Mouse (Mus musculus): Measurements from ENCODE around the gene Rabggtb.
"Not testable (repeated sequence)": the region's sequence is repeated elsewhere in the genome, so short reads cannot be mapped to it uniquely, and the experiment has no call there.

Rabggtb gene

DNA sequence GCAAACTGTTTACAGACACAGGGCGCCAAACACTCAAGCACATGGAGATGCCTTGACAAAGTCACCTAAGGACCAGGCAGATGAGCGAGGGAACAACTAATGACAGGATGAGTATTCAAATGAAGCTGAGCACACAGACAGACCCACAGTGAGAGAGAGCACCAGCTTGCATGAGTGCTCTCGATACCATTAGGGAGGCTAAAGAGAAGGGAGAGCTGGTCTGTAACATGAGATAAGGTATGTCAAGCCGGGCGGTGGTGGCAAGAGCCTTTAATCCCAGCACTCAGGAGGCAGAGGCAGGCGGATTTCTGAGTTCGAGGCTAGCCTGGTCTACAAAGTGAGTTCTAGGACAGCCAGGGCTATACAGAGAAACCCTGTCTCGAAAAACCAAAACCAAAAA lies 52.4 kb downstream of the Rabggtb start:
- not testable (repeated sequence) for DNase-seq

DNA sequence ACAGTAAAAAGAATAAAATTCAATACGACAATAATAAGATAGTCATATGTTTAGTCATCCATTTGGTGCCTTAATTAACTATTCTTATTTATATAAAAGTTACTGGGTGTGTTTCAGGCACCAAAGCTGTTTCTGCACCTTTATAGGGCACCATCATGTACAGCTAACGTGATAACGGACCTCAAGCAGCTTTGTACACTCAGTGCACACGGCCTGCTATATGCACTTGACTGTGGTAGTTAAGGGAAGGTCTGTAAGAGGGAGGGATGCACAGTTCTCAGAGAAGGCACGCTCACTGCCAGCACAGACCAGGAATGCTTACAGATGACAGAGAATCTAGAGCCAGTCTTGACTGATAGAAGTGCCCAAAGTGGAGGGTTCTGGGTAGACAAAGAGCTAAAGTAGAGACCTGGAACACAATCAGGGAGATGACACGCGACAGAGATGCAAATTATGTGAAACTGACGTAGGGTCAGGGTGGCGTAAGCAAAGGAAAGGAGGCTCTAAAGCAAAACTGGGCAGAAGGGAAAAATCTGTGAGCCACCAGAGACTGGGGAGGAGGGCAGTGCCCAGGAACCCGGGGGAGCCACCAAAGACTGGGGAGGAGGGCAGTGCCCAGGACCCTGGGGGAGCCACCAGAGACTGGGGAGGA lies 54.3 kb downstream of the Rabggtb start:
- DNase-seq = no peak

All from thymus, postnatal 25 days (tissue).